Mouse (Mus musculus): ENCODE measurements around the gene Tcap. TPM values are rescaled to one million over a fixed set of nuclear protein-coding genes. Genes with fewer than 3 reads are reported as not detected.
A peak's percentile ranks its signal among the peaks of the same experiment; 100 is the strongest.

Tcap gene
- polyA plus RNA-seq, 2 experiments from 2014 or later, result not detected

- ATAC-seq, result peak; percentile 63
Measured at GRCm38 (mm10) chr11:98355732-98356299, 27.8 kb upstream of the Tcap start.

- ATAC-seq, result no peak
Measured at GRCm38 (mm10) chr11:98356625-98357394, 26.8 kb upstream of the Tcap start.

- ATAC-seq, result peak; percentile 32
Measured at GRCm38 (mm10) chr11:98357396-98358160, 26.0 kb upstream of the Tcap start.

GRCm38 (mm10) chr11:98358161-98359083 is 25.2 kb upstream of the Tcap start, which contains the start of gene Stard3:
Gene Stard3, plus strand, starts transcription at chr11:98358368.
- ATAC-seq, result peak; percentile 81

- ATAC-seq, result no peak
Measured at GRCm38 (mm10) chr11:98360866-98361521, 22.6 kb upstream of the Tcap start.

- ATAC-seq, result no peak
Measured at GRCm38 (mm10) chr11:98363817-98364216, 19.8 kb upstream of the Tcap start.

GRCm38 (mm10) chr11:98364410-98364809 is 19.2 kb upstream of the Tcap start:
- no peak for ATAC-seq

GRCm38 (mm10) chr11:98366290-98366689 is 17.3 kb upstream of the Tcap start:
- ATAC-seq, result no peak

GRCm38 (mm10) chr11:98367171-98367862 is 16.3 kb upstream of the Tcap start:
- ATAC-seq, result no peak

- no peak for ATAC-seq
Measured at GRCm38 (mm10) chr11:98367863-98368186, 15.8 kb upstream of the Tcap start.

GRCm38 (mm10) chr11:98369337-98369736 is 14.3 kb upstream of the Tcap start:
- no peak for ATAC-seq

GRCm38 (mm10) chr11:98370588-98370987 is 13.0 kb upstream of the Tcap start:
- ATAC-seq, result no peak

GRCm38 (mm10) chr11:98371556-98372240 is 11.9 kb upstream of the Tcap start:
- ATAC-seq, result no peak

GRCm38 (mm10) chr11:98372406-98372805 is 11.2 kb upstream of the Tcap start:
- no peak for ATAC-seq

- ATAC-seq, result no peak
Measured at GRCm38 (mm10) chr11:98373244-98373643, 10.4 kb upstream of the Tcap start.

- ATAC-seq, result no peak
Measured at GRCm38 (mm10) chr11:98374266-98374665, 9.3 kb upstream of the Tcap start.

- no peak for ATAC-seq
Measured at GRCm38 (mm10) chr11:98376756-98377155, 6.9 kb upstream of the Tcap start.

- no peak for ATAC-seq
Measured at GRCm38 (mm10) chr11:98377787-98378186, 5.8 kb upstream of the Tcap start.

GRCm38 (mm10) chr11:98379379-98379778 is 4.2 kb upstream of the Tcap start:
- ATAC-seq, result no peak

GRCm38 (mm10) chr11:98380106-98380505 is 3.5 kb upstream of the Tcap start:
- no peak for ATAC-seq

GRCm38 (mm10) chr11:98381651-98382050 is 2.0 kb upstream of the Tcap start:
- no peak for ATAC-seq

Measured in CD4-positive, CD25-positive, alpha-beta regulatory T cell, adult 4 months (primary cell).